Mouse (Mus musculus): ENCODE results near the gene Bcar1. TPM values are rescaled to one million over a fixed set of nuclear protein-coding genes. Genes with fewer than 3 reads are reported as not detected.
A peak's percentile ranks its signal among the peaks of the same experiment; 100 is the strongest.

The Bcar1 gene
- polyA plus RNA-seq, 1 experiment from 2014 or later, result 47.6 TPM

GRCm38 (mm10) chr8:111690960-111691445 lies 52.6 kb downstream of the Bcar1 start, which contains the start of gene Ctrb1:
Gene Ctrb1, minus strand, starts transcription at chr8:111691010.
- H3K4me3 ChIP-seq (ENCODE audit: low read depth, low read length), result no peak within 1 kb of the TSS
- H3K36me3 ChIP-seq (ENCODE audit: control insufficient read depth, insufficient read depth, low read length), result no peaks in the 10 kb centered on the region
- H3K4me1 ChIP-seq (ENCODE audit: control insufficient read depth, insufficient read depth, low read length), result no peaks in the 10 kb centered on the region
- H3K27ac ChIP-seq (ENCODE audit: low read depth, low read length), result no peak within 1 kb of the TSS
- 92% methylated on average over 2 of the region's 2 CpGs for WGBS
- no peaks in the 10 kb centered on the region for H3K27me3 ChIP-seq (ENCODE audit: control insufficient read depth, insufficient read depth, low read length)
- H3K9ac ChIP-seq (replicated peaks; ENCODE audit: low read depth, low read length), result no peak within 1 kb of the TSS
- no peak for ATAC-seq (ENCODE audit: low read depth)
- H3K9me3 ChIP-seq (ENCODE audit: control insufficient read depth, low read length), result no peaks in the 10 kb centered on the region
- no peak within 1 kb of the TSS for H3K4me2 ChIP-seq (ENCODE audit: low read depth, low read length)

DNA sequence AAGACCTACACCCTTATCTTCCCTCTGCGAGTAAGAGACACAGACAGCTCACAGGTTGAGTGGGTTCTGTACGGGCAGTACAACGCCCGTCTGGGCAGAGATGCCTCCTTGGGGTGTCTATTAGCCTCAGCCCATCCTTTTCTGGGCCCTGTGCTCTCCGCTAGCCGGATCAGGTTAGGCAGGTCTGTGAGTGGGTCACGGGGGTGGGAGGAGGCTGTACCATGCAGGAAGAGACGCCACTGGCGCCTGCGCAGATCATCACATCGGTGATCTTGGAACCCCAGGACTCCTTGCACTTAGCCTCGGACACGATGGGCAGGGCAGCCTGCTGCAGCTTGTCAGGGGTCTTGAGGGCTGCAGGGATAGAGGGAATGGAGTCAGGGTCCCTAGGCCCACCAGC lies 56.7 kb downstream of the Bcar1 start:
- Histone ChIP-seq H3K36me3 (ENCODE audit: control insufficient read depth, insufficient read depth, low read length) (no peaks in the 10 kb centered on the region), H3K4me1 (ENCODE audit: control insufficient read depth, insufficient read depth, low read length) (no peaks in the 10 kb centered on the region), H3K9ac (replicated peaks; ENCODE audit: low read depth, low read length) (no peak overlapping the region), H3K27ac (ENCODE audit: low read depth, low read length) (no peak overlapping the region), H3K9me3 (ENCODE audit: control insufficient read depth, low read length) (no peaks in the 10 kb centered on the region), H3K27me3 (ENCODE audit: control insufficient read depth, insufficient read depth, low read length) (no peaks in the 10 kb centered on the region), H3K4me3 (ENCODE audit: low read depth, low read length) (no peak overlapping the region), H3K4me2 (ENCODE audit: low read depth, low read length) (no peak overlapping the region)
- no peak for ATAC-seq (ENCODE audit: low read depth)
- 79% methylated on average over 13 of the region's 13 CpGs for WGBS

DNA sequence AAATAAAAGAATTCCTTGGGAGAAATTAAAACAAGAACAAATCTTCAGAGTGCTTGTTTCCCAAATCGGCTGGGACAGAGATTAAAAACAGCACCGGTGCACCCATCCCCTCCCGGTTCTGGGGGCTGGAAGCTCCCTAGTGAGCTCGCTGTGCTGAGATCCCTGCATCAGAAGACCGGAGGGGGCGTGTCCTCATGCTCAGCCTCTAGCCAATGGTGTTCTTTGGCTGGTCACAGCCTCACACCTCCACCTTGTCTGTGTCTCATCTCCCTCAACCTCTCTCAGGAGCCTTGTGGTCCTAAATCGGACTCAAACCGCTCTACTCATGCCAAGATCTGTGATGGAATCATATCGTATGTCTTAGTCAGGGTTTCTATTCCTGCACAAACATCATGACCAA lies 61.1 kb downstream of the Bcar1 start:
- H3K27ac ChIP-seq (ENCODE audit: low read depth, low read length), result no peak overlapping the region
- WGBS, result 34% methylated on average over 9 of the region's 9 CpGs
- no peak for ATAC-seq (ENCODE audit: low read depth)
- H3K27me3 ChIP-seq (ENCODE audit: control insufficient read depth, insufficient read depth, low read length), result no peaks in the 10 kb centered on the region
- no peak overlapping the region for H3K4me3 ChIP-seq (ENCODE audit: low read depth, low read length)
- no peak overlapping the region for H3K4me2 ChIP-seq (ENCODE audit: low read depth, low read length)
- H3K36me3 ChIP-seq (ENCODE audit: control insufficient read depth, insufficient read depth, low read length), result no peaks in the 10 kb centered on the region
- H3K9me3 ChIP-seq (ENCODE audit: control insufficient read depth, low read length), result no peaks in the 10 kb centered on the region
- no peaks in the 10 kb centered on the region for H3K4me1 ChIP-seq (ENCODE audit: control insufficient read depth, insufficient read depth, low read length)
- no peak overlapping the region for H3K9ac ChIP-seq (replicated peaks; ENCODE audit: low read depth, low read length)

GRCm38 (mm10) chr8:111681153-111681552 lies 62.5 kb downstream of the Bcar1 start:
- Histone ChIP-seq H3K4me2 (ENCODE audit: low read depth, low read length) (no peak overlapping the region), H3K36me3 (ENCODE audit: control insufficient read depth, insufficient read depth, low read length) (no peaks in the 10 kb centered on the region), H3K4me3 (ENCODE audit: low read depth, low read length) (no peak overlapping the region), H3K27me3 (ENCODE audit: control insufficient read depth, insufficient read depth, low read length) (no peaks in the 10 kb centered on the region), H3K4me1 (ENCODE audit: control insufficient read depth, insufficient read depth, low read length) (no peaks in the 10 kb centered on the region), H3K9me3 (ENCODE audit: control insufficient read depth, low read length) (no peaks in the 10 kb centered on the region), H3K9ac (replicated peaks; ENCODE audit: low read depth, low read length) (no peak overlapping the region), H3K27ac (ENCODE audit: low read depth, low read length) (peak overlapping the region; percentile 57)
- WGBS, result 38% methylated on average over 11 of the region's 11 CpGs
- ATAC-seq (ENCODE audit: low read depth), result peak; percentile 77

GRCm38 (mm10) chr8:111680423-111681028 lies 63.1 kb downstream of the Bcar1 start:
- Histone ChIP-seq H3K36me3 (ENCODE audit: control insufficient read depth, insufficient read depth, low read length) (no peaks in the 10 kb centered on the region), H3K27ac (ENCODE audit: low read depth, low read length) (peak overlapping the region; percentile 57), H3K4me3 (ENCODE audit: low read depth, low read length) (no peak overlapping the region), H3K27me3 (ENCODE audit: control insufficient read depth, insufficient read depth, low read length) (no peaks in the 10 kb centered on the region), H3K4me2 (ENCODE audit: low read depth, low read length) (no peak overlapping the region), H3K9me3 (ENCODE audit: control insufficient read depth, low read length) (no peaks in the 10 kb centered on the region), H3K9ac (replicated peaks; ENCODE audit: low read depth, low read length) (no peak overlapping the region), H3K4me1 (ENCODE audit: control insufficient read depth, insufficient read depth, low read length) (no peaks in the 10 kb centered on the region)
- 38% methylated on average over 17 of the region's 17 CpGs for WGBS
- ATAC-seq (ENCODE audit: low read depth), result peak; percentile 56; the same call in 1 of the 2 replicates

DNA sequence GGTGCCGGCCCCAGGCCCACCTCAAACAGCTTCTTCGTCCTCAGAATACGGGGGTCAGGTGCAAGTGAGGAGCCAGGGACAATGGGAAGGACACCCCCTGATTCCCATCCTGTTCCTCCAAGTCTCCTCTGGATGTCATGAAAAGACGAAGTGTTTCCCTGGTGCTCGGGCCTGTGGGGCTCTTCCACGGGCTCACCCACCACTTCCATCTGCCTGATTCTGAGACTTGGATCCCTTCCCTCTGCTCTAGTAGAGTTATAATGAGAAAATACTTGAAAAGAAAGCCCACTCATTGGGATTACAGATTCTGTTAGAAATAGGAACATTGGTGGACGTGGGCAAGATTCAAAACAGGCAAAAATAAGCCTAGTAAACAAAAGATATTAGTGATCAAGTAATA lies 64.8 kb downstream of the Bcar1 start:
- 92% methylated on average over 7 of the region's 7 CpGs for WGBS
- no peaks in the 10 kb centered on the region for H3K9me3 ChIP-seq (ENCODE audit: control insufficient read depth, low read length)

GRCm38 (mm10) chr8:111678111-111678510 lies 65.5 kb downstream of the Bcar1 start:
- ATAC-seq (ENCODE audit: low read depth), result no peak; the same call in 1 of the 2 replicates
- no peak overlapping the region for H3K4me2 ChIP-seq (ENCODE audit: low read depth, low read length)
- no peaks in the 10 kb centered on the region for H3K9me3 ChIP-seq (ENCODE audit: control insufficient read depth, low read length)
- no peak overlapping the region for H3K27ac ChIP-seq (ENCODE audit: low read depth, low read length)
- no peak overlapping the region for H3K9ac ChIP-seq (replicated peaks; ENCODE audit: low read depth, low read length)
- no peaks in the 10 kb centered on the region for H3K27me3 ChIP-seq (ENCODE audit: control insufficient read depth, insufficient read depth, low read length)
- WGBS, result 32% methylated on average over 3 of the region's 3 CpGs
- no peaks in the 10 kb centered on the region for H3K36me3 ChIP-seq (ENCODE audit: control insufficient read depth, insufficient read depth, low read length)
- H3K4me3 ChIP-seq (ENCODE audit: low read depth, low read length), result no peak overlapping the region
- H3K4me1 ChIP-seq (ENCODE audit: control insufficient read depth, insufficient read depth, low read length), result no peaks in the 10 kb centered on the region

More for the DNA sequence above, 64.8 kb downstream of the Bcar1 start:
- H3K4me1 ChIP-seq (ENCODE audit: control insufficient read depth, insufficient read depth, low read length), result no peaks in the 10 kb centered on the region
- no peak overlapping the region for H3K4me3 ChIP-seq (ENCODE audit: low read depth, low read length)
- H3K4me2 ChIP-seq (ENCODE audit: low read depth, low read length), result no peak overlapping the region
- H3K27me3 ChIP-seq (ENCODE audit: control insufficient read depth, insufficient read depth, low read length), result no peaks in the 10 kb centered on the region
- ATAC-seq (ENCODE audit: low read depth), result no peak
- no peak overlapping the region for H3K27ac ChIP-seq (ENCODE audit: low read depth, low read length)
- H3K36me3 ChIP-seq (ENCODE audit: control insufficient read depth, insufficient read depth, low read length), result no peaks in the 10 kb centered on the region
- H3K9ac ChIP-seq (replicated peaks; ENCODE audit: low read depth, low read length), result no peak overlapping the region

- no peak overlapping the region for H3K4me2 ChIP-seq (ENCODE audit: low read depth, low read length)
- no peaks in the 10 kb centered on the region for H3K36me3 ChIP-seq (ENCODE audit: control insufficient read depth, insufficient read depth, low read length)
- no peak overlapping the region for H3K4me3 ChIP-seq (ENCODE audit: low read depth, low read length)
- H3K27me3 ChIP-seq (ENCODE audit: control insufficient read depth, insufficient read depth, low read length), result no peaks in the 10 kb centered on the region
- no peaks in the 10 kb centered on the region for H3K4me1 ChIP-seq (ENCODE audit: control insufficient read depth, insufficient read depth, low read length)
- no peaks in the 10 kb centered on the region for H3K9me3 ChIP-seq (ENCODE audit: control insufficient read depth, low read length)
- WGBS, result 80% methylated on average over 8 of the region's 8 CpGs
- H3K9ac ChIP-seq (replicated peaks; ENCODE audit: low read depth, low read length), result no peak overlapping the region
- no peak for ATAC-seq (ENCODE audit: low read depth)
- H3K27ac ChIP-seq (ENCODE audit: low read depth, low read length), result no peak overlapping the region
Observed at GRCm38 (mm10) chr8:111676237-111676636, 67.4 kb downstream of the Bcar1 start.

GRCm38 (mm10) chr8:111666751-111667150 lies 76.9 kb downstream of the Bcar1 start:
- Histone ChIP-seq H3K27ac (ENCODE audit: low read depth, low read length) (no peak overlapping the region), H3K9ac (replicated peaks; ENCODE audit: low read depth, low read length) (no peak overlapping the region), H3K4me1 (ENCODE audit: control insufficient read depth, insufficient read depth, low read length) (no peaks in the 10 kb centered on the region), H3K4me3 (ENCODE audit: low read depth, low read length) (no peak overlapping the region), H3K9me3 (ENCODE audit: control insufficient read depth, low read length) (no peaks in the 10 kb centered on the region), H3K27me3 (ENCODE audit: control insufficient read depth, insufficient read depth, low read length) (no peaks in the 10 kb centered on the region), H3K36me3 (ENCODE audit: control insufficient read depth, insufficient read depth, low read length) (peaks cover 20% of the 10 kb centered on the region), H3K4me2 (ENCODE audit: low read depth, low read length) (no peak overlapping the region)
- no peak for ATAC-seq (ENCODE audit: low read depth)
- 89% methylated on average over 2 of the region's 2 CpGs for WGBS
